In genomic region chr12:71854191-71854590, GRCm38 (mm10) we compare ENCODE assay signal across 14 mouse cellular contexts. TPM values are rescaled to one million over a fixed set of nuclear protein-coding genes. Genes with fewer than 3 reads are reported as not detected.
DNase-seq lines count a peak whose midpoint lies in the region; ATAC-seq and TF ChIP-seq lines count a peak whose summit lies in the region.
"Had no signal": no experiment of that assay in that cellular context is flagged by ENCODE, and none has a peak within 500 bp of the region (broad histone marks: within the 10 kb centered on the region; RNA-seq: fewer than 3 reads in every experiment).

No protein-coding gene starts in this region.

- WGBS in heart, postnatal 0 days, result 62% methylated on average over 6 of the region's 6 CpGs
- 58% methylated on average over 6 of the region's 6 CpGs for WGBS in heart, embryonic 11.5 days (ENCODE audit: insufficient replicate concordance)
- 63% methylated on average over 6 of the region's 6 CpGs for WGBS in lung, embryonic 15.5 days

- no peaks in the 10 kb centered on the region for H3K9me3 ChIP-seq in heart, postnatal 0 days (replicated peaks; ENCODE audit: control insufficient read depth, low read length)
- no peaks in the 10 kb centered on the region for H3K9me3 ChIP-seq in heart, embryonic 11.5 days (replicated peaks; ENCODE audit: control insufficient read depth, low read length)
- H3K9me3 ChIP-seq in lung, embryonic 15.5 days, result no peaks in the 10 kb centered on the region
- H3K9me3 ChIP-seq: hindbrain, embryonic 13.5 days had no signal

- no peak overlapping the region for H3K4me2 ChIP-seq in heart, postnatal 0 days (ENCODE audit: low read depth, low read length)
- no peak overlapping the region for H3K4me2 ChIP-seq in heart, embryonic 11.5 days
- H3K4me2 ChIP-seq in lung, embryonic 15.5 days, result no peak overlapping the region
- H3K4me2 ChIP-seq: hindbrain, embryonic 13.5 days had no signal

- no peak for TF ChIP-seq CTCF in heart, postnatal 0 days (IDR thresholded peaks at IDR 0.05; ENCODE audit: low read depth)

- TF ChIP-seq EP300 in heart, postnatal 0 days (IDR thresholded peaks at IDR 0.05; ENCODE audit: low read depth), result no peak

- peak overlapping the region; percentile 70 for H3K27ac ChIP-seq in heart, postnatal 0 days (ENCODE audit: low read depth)
- no peak overlapping the region for H3K27ac ChIP-seq in heart, embryonic 11.5 days (ENCODE audit: low read depth, low read length)
- peak overlapping the region; percentile 49; the same call in 1 of the 2 replicates for H3K27ac ChIP-seq in lung, embryonic 15.5 days
- H3K27ac ChIP-seq: hindbrain, embryonic 13.5 days had no signal

- H3K36me3 ChIP-seq in heart, postnatal 0 days (replicated peaks; ENCODE audit: control insufficient read depth, insufficient read depth, low read length), result no peaks in the 10 kb centered on the region; the same call in 1 of the 2 replicates
- H3K36me3 ChIP-seq in heart, embryonic 11.5 days (ENCODE audit: control insufficient read depth, insufficient read depth, low read length), result no peaks in the 10 kb centered on the region
- no peaks in the 10 kb centered on the region for H3K36me3 ChIP-seq in lung, embryonic 15.5 days
- H3K36me3 ChIP-seq: hindbrain, embryonic 13.5 days had no signal

- H3K4me1 ChIP-seq in heart, postnatal 0 days (ENCODE audit: control insufficient read depth, insufficient read depth), result peaks cover 69% of the 10 kb centered on the region
- H3K4me1 ChIP-seq in heart, embryonic 11.5 days (ENCODE audit: control insufficient read depth, insufficient read depth, low read length), result peaks cover 59% of the 10 kb centered on the region
- H3K4me1 ChIP-seq in lung, embryonic 15.5 days, result peaks cover 65% of the 10 kb centered on the region

- no peaks in the 10 kb centered on the region for H3K27me3 ChIP-seq in heart, postnatal 0 days (ENCODE audit: control insufficient read depth, insufficient read depth, low read length)
- H3K27me3 ChIP-seq in heart, embryonic 11.5 days (ENCODE audit: control insufficient read depth, insufficient read depth, low read length), result no peaks in the 10 kb centered on the region
- H3K27me3 ChIP-seq in lung, embryonic 15.5 days, result no peaks in the 10 kb centered on the region
- H3K27me3 ChIP-seq: hindbrain, embryonic 13.5 days had no signal

- no peak for ATAC-seq in heart, postnatal 0 days (ENCODE audit: insufficient read depth, low read depth)
- ATAC-seq in heart, embryonic 11.5 days (replicated peaks; ENCODE audit: insufficient number of reproducible peaks, low FRiP score, low TSS enrichment), result no peak
- no peak for ATAC-seq in lung, embryonic 15.5 days (ENCODE audit: borderline replicate concordance, extremely low read depth, low FRiP score, low TSS enrichment)
- ATAC-seq: forebrain, postnatal 0 days had no signal

- DNase-seq in embryo, embryonic 10 days (ENCODE audit: low spot score), result peak; percentile 15
- DNase-seq in embryo, embryonic 9.5 days (ENCODE audit: extremely low spot score), result no peak
- no peak for DNase-seq in heart, postnatal 0 days (ENCODE audit: low spot score)
- no peak for DNase-seq in lung, postnatal 4 days
- DNase-seq in lung, postnatal 25 days (ENCODE audit: low spot score), result peak; percentile 43
- DNase-seq in cerebellum, adult 8-10 months, result no peak
- DNase-seq: cerebellum, adult 18-20 months; embryo, embryonic 11 days; forebrain, postnatal 0 days; gastrocnemius, postnatal 14 days; kidney, postnatal 14 days had no signal

- no peak overlapping the region for H3K9ac ChIP-seq in heart, postnatal 0 days (replicated peaks; ENCODE audit: low read depth, low read length)
- no peak overlapping the region for H3K9ac ChIP-seq in heart, embryonic 11.5 days (ENCODE audit: low read depth, low read length)
- H3K9ac ChIP-seq in lung, embryonic 15.5 days, result no peak overlapping the region
- H3K9ac ChIP-seq: forebrain, postnatal 0 days had no signal

- no peak overlapping the region for H3K4me3 ChIP-seq in heart, postnatal 0 days (ENCODE audit: low read depth, low read length)
- H3K4me3 ChIP-seq in heart, embryonic 11.5 days (ENCODE audit: low read depth, low read length), result no peak overlapping the region
- H3K4me3 ChIP-seq in lung, embryonic 15.5 days, result no peak overlapping the region
- H3K4me3 ChIP-seq: hindbrain, embryonic 13.5 days had no signal

RNA-seq across cellular contexts. Expression of gene Daam1, which starts 23.3 kb away (rescaled TPM):
- 33.8 and 44.5 TPM in 2 replicates for total RNA-seq in heart, postnatal 0 days (2014; rRNA removed; ENCODE audit: low replicate concordance)
- 12.3 and 12.8 TPM in 2 replicates for polyA plus RNA-seq in heart, postnatal 0 days (2015; fragmentation: Nextera tagmentation; extraction: Ambion mirVana)
- polyA plus RNA-seq in heart, embryonic 11.5 days (2014; fragmentation: Nextera tagmentation; extraction: Ambion mirVana), result 25.7 and 33.0 TPM in 2 replicates
- 12.2 and 13.8 TPM in 2 replicates for polyA plus RNA-seq in lung, embryonic 15.5 days (2015; fragmentation: Nextera tagmentation; extraction: Ambion mirVana)

Comparison
In these comparisons a context has a peak if more than half of its experiments do, and no peak if none do; other contexts are left out.
1. DNase-seq: peak in embryo, embryonic 10 days (single experiment) and lung, postnatal 25 days (single experiment); none in embryo, embryonic 9.5 days (single experiment), heart, postnatal 0 days (single experiment), lung, postnatal 4 days (0 of 2) and cerebellum, adult 8-10 months (single experiment).